Mouse (Mus musculus): ENCODE results near the gene Hivep2.
A peak's percentile ranks its signal among the peaks of the same experiment; 100 is the strongest.

The Hivep2 gene

DNA sequence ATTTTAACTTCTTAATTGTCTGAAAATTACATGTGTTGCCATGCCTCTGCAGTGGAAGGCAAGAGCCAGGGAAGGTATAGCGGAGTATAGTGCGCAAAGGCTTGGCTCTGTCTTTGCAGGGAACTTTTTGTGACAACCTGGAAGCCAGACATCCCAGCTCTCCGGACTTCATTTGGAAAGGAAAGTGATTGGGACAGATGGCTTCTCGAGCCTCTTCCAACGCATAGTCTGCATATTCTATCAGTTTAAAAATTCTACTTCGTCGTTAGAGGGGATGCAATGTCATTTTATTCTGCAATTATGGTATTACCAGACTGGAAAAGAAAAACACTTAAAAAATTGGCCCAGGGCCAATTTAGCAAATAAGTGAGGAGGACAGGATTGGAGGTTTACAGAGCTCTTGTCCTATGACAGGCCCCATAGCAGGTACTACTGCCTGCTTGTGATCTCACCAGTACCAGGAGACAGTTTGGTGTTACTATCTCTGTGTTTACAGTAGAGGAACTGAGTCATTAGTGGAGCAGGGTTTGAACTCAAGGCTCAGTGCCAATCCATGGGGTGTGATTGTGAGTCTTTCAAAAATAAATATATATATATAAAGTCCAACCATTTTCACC, 7.8 kb downstream of the Hivep2 start:
- DNase-seq: no peak

DNA sequence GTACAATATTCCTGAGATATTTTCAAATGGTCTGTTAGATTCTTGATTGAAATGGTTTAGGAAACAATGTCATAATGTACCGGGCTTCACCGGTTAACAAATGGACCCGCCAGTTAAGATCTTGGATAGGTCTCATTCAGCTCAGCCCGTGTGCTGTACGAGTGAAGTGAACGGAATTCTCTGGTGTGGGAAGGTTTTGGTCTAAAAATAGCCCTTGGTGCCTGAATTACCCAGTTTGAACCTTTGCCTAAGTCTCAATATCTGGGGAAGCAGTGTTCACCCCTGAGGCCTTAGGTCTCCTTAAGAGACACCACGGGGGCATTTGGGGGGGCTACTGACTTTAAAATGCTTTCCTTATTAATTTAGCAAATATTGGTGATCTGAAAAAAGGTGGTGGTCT, 8.6 kb downstream of the Hivep2 start:
- no peak for DNase-seq

- DNase-seq: no peak
Measured at GRCm38 (mm10) chr10:13975861-13976260, 10.0 kb downstream of the Hivep2 start.

DNA sequence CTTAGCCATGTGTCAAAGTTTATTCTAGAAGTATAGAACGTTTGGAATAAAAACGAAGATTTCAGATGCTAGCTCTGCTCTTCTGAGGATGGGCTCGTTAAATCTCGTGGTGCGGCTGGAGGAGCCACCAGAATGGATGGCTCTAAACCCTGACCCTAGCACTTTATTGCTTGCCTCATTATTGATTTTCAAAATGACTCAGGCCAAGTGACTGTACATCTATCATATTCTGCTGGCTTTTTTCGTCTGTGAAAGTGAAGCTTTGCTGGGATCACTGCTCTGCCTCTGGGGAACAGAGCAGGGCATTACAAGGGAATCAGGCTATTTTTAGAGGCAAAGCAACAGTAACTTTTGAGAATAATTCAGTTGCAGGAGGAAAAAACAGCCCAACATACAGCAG, 10.4 kb downstream of the Hivep2 start:
- no peak for DNase-seq

DNA sequence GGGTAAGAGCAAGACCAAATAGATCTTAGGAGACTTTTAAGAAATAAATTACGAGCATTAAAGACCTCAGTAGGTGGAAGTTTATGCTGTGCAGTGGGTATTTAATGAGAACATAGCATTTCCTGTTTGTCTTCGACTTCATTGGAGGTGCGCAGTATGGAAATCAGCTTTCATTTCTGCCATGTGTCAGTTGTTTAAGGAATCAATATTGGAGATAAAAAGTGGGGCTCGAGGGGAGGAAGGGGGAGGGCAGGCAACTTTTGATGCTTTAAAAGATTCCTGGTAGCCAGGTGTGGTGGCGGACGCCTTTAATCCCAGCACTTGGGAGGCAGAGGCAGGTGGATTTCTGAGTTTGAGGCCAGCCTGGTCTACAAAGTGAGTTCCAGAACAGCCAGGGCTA, 16.4 kb downstream of the Hivep2 start:
- no peak for DNase-seq

- peak; percentile 50 for DNase-seq
Measured at GRCm38 (mm10) chr10:13982769-13983381, 17.0 kb downstream of the Hivep2 start.

DNA sequence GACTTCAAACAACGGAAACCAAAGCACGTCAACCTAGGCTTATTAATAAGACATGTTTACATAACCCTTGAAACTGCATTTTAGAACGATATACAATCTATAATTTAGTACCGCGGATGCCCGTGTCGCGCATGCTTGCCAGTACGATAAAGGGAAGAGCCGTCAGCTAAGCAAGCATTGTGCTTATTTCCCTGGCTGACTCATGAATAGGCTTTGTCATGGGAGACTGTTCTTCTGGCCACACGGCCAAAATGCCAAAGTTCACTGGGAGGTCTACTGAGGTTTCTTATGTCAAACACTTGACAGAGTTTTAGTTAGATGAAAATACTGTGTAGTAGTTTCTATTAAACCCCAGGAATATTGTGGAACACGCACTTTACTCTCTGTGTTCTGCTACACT, 17.8 kb downstream of the Hivep2 start:
- DNase-seq: no peak

DNA sequence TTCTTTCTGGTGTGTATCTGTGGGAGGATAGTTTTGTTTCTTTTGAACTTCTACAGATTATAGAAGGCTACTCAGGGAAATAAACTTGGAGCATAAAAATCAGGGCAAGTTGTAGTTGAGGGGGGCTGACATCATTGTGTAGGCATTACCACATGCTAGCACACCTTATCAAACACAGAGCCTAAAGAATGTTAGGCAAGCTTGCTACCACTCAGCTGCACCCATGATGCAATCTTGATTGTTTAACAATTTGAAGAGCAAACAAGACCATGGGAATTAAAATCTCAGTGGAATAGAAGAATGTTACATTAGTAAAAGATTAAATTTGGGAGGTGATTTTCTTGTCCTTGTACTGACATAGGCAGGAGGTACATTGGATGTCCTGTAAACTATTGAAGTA, 18.4 kb downstream of the Hivep2 start:
- DNase-seq: no peak

DNA sequence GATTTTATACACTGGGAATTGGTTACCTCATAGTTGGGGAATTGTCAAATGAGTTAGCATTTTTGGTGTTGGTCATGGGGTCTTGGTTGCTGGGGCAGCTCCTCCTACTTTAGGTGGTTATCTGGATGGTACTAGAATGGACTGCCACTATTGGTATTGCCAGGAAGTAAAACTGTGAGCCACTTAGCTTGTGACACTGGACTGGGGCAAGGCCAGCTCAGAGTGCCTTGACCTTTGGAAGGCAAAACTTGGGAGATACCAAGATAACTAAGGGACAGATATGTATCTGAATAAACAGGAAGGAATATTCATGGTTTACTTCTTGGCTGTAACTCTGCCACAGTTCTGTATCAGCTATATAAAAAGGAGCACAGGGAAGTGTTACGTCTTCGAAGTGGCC, 20.7 kb downstream of the Hivep2 start:
- no peak for DNase-seq

DNA sequence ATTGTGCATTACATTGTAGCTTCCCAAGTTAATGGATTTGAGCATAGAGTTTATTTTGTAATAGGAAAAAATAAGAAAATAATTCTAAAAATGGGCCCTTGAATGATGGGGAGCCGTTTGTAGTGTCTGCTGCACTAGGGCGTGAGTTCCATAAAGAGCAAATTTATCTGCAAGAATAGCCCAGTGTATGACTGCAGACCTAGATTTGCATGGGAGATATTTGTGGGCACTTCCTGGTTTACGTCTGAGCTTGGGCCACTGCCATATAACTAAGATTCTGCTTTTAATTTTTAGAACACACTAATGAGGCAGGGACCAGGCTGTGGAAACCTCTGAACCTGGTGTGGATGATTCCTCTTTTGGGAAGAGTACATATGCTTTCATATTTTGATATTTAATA, 21.5 kb downstream of the Hivep2 start:
- DNase-seq: no peak

DNA sequence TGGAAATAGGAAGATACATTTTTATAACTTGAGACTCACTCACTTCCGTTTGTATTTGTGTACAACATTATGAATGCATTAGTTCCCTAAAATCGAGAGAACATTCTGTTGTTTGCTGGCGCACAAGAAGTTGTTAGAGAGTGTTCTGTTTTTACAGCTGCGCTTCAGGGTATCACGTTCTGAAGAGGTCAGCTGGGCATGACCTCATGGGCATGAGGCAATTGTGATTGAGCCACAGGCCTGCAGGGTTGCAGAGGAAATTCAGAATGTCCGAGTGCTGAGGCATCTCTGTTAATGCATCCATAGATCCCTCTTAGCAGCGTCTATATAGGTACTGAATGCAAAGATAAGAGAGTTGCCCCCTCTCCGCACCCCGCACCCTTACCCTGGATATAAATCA, 22.4 kb downstream of the Hivep2 start:
- DNase-seq: no peak

DNA sequence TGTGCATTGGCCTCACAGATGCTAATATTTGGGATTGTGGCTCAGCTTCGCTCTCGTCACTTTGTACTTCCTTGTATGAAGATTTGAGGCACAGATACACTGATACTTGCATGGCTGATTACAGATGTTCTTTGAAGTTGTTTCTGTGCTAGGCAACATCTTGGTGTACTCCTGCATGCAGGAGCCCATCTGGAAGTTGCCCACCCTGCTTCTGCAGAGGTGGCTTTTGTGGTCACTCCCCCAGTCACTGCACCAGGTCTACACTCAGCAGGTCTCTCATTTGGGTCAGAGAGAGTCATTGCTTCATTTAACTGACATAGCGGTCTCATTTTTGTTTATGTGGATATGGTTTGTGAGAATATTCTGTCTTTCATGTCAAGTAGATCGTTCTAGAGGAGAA, 22.9 kb downstream of the Hivep2 start:
- no peak for DNase-seq

GRCm38 (mm10) chr10:13990842-13991241, 25.0 kb downstream of the Hivep2 start:
- no peak for DNase-seq

DNA sequence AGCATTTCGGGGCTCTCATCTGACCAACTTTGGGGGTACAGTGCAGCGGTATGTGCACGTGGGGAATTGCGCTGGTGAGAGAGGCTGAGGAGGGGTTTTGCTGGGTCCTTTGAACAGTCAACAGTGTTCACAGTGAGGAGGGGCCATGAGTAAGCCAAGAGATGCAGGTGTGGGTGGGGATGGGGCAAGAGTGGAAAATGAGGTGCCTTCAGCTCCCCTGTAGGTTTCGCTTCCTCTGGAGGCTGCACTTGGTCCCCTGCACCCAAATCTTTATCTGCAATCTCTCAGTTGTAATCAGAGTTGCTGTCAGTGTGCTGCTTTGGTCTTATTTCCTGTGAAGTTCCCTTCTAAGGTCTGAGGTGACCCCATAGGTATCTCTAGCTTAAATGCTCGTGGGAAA, 27.5 kb downstream of the Hivep2 start:
- DNase-seq: no peak

GRCm38 (mm10) chr10:13997336-13997735, 31.5 kb downstream of the Hivep2 start:
- DNase-seq: no peak

DNA sequence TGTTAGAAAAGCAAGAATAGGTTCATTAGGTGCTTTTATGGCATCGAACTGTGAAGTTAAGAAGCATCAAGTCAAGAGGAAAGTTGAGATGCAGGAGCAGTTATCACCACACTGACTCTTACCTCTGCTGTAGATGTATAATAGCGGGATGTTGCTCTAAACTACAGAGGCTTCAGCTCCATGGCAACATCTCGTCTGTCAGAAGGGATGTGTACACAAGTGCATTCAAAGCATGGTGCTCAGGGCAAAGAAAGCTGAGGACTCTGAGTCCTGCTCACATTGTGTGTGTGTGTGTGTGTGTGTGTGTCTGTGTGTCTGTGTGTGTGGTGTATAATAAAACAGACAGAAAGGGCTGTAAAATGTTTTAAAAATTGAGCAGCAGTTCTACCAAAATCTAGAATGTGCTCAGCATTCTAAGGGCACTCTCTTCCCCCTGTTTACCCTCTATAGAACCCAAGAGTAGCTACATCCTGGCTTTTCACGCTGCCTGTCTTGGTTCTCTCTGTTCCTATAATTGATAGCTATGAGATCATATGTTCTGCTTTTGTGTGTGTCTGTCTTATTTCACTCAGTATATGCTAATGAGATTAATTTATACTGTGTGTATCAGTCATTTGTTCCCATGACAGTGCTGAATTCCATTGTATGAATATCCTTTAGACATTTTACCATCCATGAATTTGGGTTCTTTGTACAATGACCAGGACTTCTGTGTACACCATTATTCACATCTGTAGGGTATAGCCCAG, 39.1 kb downstream of the Hivep2 start:
- DNase-seq: no peak

DNA sequence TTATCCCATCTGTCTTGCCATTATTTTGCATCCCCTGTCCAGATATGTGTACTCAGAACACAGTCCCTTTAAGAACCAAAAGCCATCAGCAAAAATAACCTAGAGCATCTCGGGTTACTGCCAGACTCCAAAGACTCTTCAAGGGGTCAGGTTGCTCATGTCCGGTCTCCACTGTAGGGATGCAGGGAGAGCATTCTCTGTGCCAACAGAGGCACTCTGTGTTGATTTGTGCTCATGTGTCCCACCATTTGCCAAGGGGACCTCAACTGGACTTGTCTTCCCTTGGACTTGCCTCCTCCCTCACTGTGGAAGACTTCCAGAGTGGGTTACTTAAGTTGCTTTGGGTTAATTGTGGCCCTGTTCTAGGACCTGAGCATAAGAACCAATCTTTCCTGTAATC, 43.8 kb downstream of the Hivep2 start:
- DNase-seq: no peak

- DNase-seq: no peak
Measured at GRCm38 (mm10) chr10:14016287-14016970, 50.6 kb downstream of the Hivep2 start.

DNA sequence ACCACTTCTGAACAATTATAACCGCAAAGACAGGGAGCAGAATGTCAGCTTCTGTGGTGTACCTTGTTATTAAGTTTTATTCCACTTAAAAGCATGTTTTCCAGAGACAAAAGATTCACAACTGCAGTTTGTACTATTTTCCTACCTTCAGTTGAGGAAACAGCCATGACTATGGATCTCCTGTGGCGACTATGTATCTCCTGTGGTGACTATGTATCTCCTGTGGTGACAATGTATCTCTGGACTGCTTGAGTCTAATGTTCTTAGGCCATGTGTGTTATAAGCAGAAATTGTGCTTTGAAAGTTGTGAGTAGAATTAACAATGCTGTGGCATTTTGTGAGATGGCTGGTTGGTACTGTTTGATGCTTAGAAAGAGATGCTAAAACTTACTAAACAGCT, 51.5 kb downstream of the Hivep2 start:
- no peak for DNase-seq

DNA sequence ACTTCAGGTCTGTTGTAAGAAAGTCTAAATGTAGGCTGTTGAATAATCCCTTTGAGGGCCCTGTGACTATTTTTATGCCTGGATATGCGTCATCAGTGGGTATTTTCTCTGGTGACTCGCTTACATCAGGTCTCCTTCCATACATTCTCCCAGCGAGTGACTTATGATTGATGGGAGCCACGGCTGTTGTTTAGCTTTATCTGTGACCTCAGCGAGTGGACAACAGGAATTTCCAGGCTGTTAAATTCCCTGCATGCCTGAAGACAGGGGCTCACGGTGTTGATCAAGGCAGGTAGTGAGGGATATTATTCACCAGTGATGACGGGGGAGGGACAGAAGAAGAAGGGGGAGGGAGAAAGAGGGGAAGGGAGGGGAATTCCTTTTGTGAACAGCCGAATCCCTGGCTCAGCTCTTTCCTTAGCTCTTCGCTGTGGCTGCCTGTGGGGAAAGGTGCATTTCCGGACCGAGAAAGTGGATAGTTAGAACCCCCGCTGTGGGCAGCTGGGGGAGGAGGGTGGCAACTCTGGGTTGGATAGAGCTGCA, 52.0 kb downstream of the Hivep2 start:
- no peak for DNase-seq

DNA sequence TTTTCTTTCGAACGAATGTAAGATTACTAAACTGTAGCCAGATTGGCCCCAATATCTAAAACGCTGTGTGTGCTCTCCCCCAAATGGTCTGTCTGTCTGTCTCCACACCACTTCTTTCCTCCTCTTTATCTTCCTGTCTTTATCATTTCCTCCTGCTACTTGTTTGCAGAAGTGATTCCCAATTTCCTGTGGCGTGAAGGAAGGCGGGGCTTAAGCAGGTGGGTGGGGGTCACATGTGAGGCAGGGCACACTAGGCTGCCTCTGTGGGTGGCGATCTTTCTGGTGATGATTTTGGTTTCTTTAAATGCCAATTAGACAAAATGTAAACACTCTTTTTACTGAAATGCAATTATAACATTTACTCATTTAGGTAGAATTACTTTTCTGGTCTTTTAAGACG, 52.8 kb downstream of the Hivep2 start:
- DNase-seq: no peak

GRCm38 (mm10) chr10:14019198-14019597, 53.3 kb downstream of the Hivep2 start:
- DNase-seq: no peak

GRCm38 (mm10) chr10:14020253-14020652, 54.4 kb downstream of the Hivep2 start:
- no peak for DNase-seq

- DNase-seq: no peak
Measured at GRCm38 (mm10) chr10:14024971-14025370, 59.1 kb downstream of the Hivep2 start.

All from cerebellum, adult 8-10 months (tissue).